Mouse (Mus musculus): ENCODE results near the gene Tatdn3.

GRCm38 (mm10) chr1:191097802-191098747 lies 35.3 kb upstream of the Tatdn3 start, which contains the start of gene Batf3:
- TF ChIP-seq POLR2A (IDR thresholded peaks at IDR 0.05; ENCODE audit: low read depth, low read length) (no peak), CTCF (IDR thresholded peaks at IDR 0.05; ENCODE audit: extremely low read depth, insufficient read depth, insufficient read length, insufficient replicate concordance) (0 out of 2 replicates have a peak, but pooled peaks have one; percentile 8)

All from spleen, adult 2 months (tissue).